Mouse (Mus musculus): ENCODE results near the gene Grm4. TPM values are rescaled to one million over a fixed set of nuclear protein-coding genes. Genes with fewer than 3 reads are reported as not detected.

The Grm4 gene
- polyA plus RNA-seq, 1 experiment from 2014 or later: not detected

- no peak overlapping the region for H3K4me3 ChIP-seq (ENCODE audit: control insufficient read depth in 1 of 2, insufficient read depth in 1 of 2, low read depth in 1 of 2, low read length in 2 of 2)
- no peak overlapping the region for H3K9ac ChIP-seq (ENCODE audit: low read length)
- WGBS: 78% methylated on average over 14 of the region's 14 CpGs
- H3K36me3 ChIP-seq (ENCODE audit: control insufficient read depth, insufficient read depth, low read length): no peaks in the 10 kb centered on the region
- H3K27me3 ChIP-seq (ENCODE audit: control insufficient read depth, insufficient read depth, low read length): peaks cover 6% of the 10 kb centered on the region; the same call in 1 of the 2 replicates
- H3K4me1 ChIP-seq (ENCODE audit: control insufficient read depth in 2 of 2, insufficient read depth in 2 of 2, low read length in 2 of 2): no peaks in the 10 kb centered on the region
- no peak overlapping the region for H3K27ac ChIP-seq (replicated peaks in 1 of 2; ENCODE audit: control insufficient read depth in 1 of 2, insufficient read depth in 1 of 2, low read depth in 2 of 2, low read length in 2 of 2)
- H3K4me2 ChIP-seq (ENCODE audit: low read length): no peak overlapping the region
- ATAC-seq (ENCODE audit: insufficient number of reproducible peaks, insufficient read depth, low FRiP score, low read depth): no peak
- H3K9me3 ChIP-seq (ENCODE audit: control insufficient read depth, low read length): no peaks in the 10 kb centered on the region
These were observed 70.0 kb downstream of the Grm4 start for GRCm38 (mm10) chr17:27451216-27451615.

DNA sequence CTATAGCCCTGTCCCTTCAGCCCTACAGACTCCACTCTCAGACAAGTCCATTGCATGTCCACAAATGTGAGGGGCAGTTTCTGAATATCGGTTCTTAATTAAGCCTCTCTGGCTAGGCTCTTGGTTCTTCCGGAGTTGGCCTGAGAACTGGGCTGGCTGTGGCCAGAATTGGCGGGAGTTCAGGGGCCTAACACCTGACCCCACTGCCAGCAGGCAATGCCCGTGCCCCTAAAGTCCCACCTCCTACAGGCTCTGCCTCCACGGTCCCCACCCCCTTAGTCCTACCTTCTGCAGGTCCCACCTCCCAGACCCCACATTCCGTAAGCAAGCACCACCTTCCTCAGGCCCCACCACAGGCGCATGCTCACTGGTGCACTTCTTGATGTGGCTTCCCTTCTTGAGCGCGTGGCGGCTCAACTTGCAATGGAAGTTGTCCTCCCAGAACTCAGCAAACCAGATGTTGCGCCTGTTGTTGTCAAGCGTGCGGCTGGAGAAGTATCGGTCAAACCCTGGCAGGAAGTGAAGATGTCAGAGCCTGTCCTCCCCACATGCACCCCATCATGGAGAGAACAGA lies 71.4 kb downstream of the Grm4 start:
- WGBS: 83% methylated on average over 14 of the region's 14 CpGs
- H3K4me2 ChIP-seq (ENCODE audit: low read length): no peak overlapping the region
- ATAC-seq (ENCODE audit: insufficient number of reproducible peaks, insufficient read depth, low FRiP score, low read depth): no peak
- no peak overlapping the region for H3K4me3 ChIP-seq (ENCODE audit: control insufficient read depth in 1 of 2, insufficient read depth in 1 of 2, low read depth in 1 of 2, low read length in 2 of 2)
- no peak overlapping the region for H3K9ac ChIP-seq (ENCODE audit: low read length)
- H3K4me1 ChIP-seq (ENCODE audit: control insufficient read depth in 2 of 2, insufficient read depth in 2 of 2, low read length in 2 of 2): peaks cover 4 to 8% of the 10 kb centered on the region in 2 experiments; a peak in 3 of 4 replicates
- peaks cover 7% of the 10 kb centered on the region; the same call in 1 of the 2 replicates for H3K27me3 ChIP-seq (ENCODE audit: control insufficient read depth, insufficient read depth, low read length)
- no peak overlapping the region for H3K27ac ChIP-seq (replicated peaks in 1 of 2; ENCODE audit: control insufficient read depth in 1 of 2, insufficient read depth in 1 of 2, low read depth in 2 of 2, low read length in 2 of 2)
- no peaks in the 10 kb centered on the region for H3K9me3 ChIP-seq (ENCODE audit: control insufficient read depth, low read length)
- H3K36me3 ChIP-seq (ENCODE audit: control insufficient read depth, insufficient read depth, low read length): no peaks in the 10 kb centered on the region

DNA sequence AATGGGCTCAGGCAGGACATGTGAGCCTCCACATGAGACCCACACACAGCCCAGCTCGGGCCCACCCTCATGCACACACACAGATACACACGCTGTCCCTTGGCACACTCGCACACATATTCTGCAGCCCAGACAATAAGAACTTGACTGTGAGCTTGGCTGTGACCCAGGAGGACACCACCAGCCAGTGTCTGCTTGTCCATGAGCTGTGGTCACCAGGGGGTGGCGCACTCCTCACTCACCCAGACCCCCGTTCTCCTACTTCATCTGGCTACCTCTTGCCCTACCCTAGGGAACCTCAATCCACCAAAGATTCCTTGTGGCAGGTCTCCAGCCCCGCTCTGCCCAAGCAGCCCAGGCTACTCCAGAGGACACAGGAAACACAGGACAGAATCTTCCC lies 72.5 kb downstream of the Grm4 start:
- WGBS: 57% methylated on average over 6 of the region's 6 CpGs
- peaks cover 7% of the 10 kb centered on the region; the same call in 1 of the 2 replicates for H3K27me3 ChIP-seq (ENCODE audit: control insufficient read depth, insufficient read depth, low read length)

GRCm38 (mm10) chr17:27445364-27446075 lies 75.7 kb downstream of the Grm4 start:
- no peaks in the 10 kb centered on the region for H3K36me3 ChIP-seq (ENCODE audit: control insufficient read depth, insufficient read depth, low read length)
- no peak overlapping the region for H3K4me3 ChIP-seq (ENCODE audit: control insufficient read depth in 1 of 2, insufficient read depth in 1 of 2, low read depth in 1 of 2, low read length in 2 of 2)
- H3K9ac ChIP-seq (ENCODE audit: low read length): no peak overlapping the region
- no peak overlapping the region for H3K4me2 ChIP-seq (ENCODE audit: low read length)
- no peaks in the 10 kb centered on the region for H3K9me3 ChIP-seq (ENCODE audit: control insufficient read depth, low read length)
- peak; percentile 56; the same call in 1 of the 2 replicates for ATAC-seq (ENCODE audit: insufficient number of reproducible peaks, insufficient read depth, low FRiP score, low read depth)
- H3K4me1 ChIP-seq (ENCODE audit: control insufficient read depth in 2 of 2, insufficient read depth in 2 of 2, low read length in 2 of 2): peaks cover 4 to 8% of the 10 kb centered on the region in 2 experiments; a peak in 3 of 4 replicates
- peaks cover 7% of the 10 kb centered on the region; the same call in 1 of the 2 replicates for H3K27me3 ChIP-seq (ENCODE audit: control insufficient read depth, insufficient read depth, low read length)
- 37% methylated on average over 17 of the region's 17 CpGs for WGBS
- no peak overlapping the region for H3K27ac ChIP-seq (replicated peaks in 1 of 2; ENCODE audit: control insufficient read depth in 1 of 2, insufficient read depth in 1 of 2, low read depth in 2 of 2, low read length in 2 of 2)

More for the DNA sequence above, 72.5 kb downstream of the Grm4 start:
- Histone ChIP-seq H3K4me2 (ENCODE audit: low read length) (no peak overlapping the region), H3K4me1 (ENCODE audit: control insufficient read depth in 2 of 2, insufficient read depth in 2 of 2, low read length in 2 of 2) (peaks cover 4 to 8% of the 10 kb centered on the region in 2 experiments; a peak in 3 of 4 replicates), H3K27ac (replicated peaks in 1 of 2; ENCODE audit: control insufficient read depth in 1 of 2, insufficient read depth in 1 of 2, low read depth in 2 of 2, low read length in 2 of 2) (no peak overlapping the region), H3K9ac (ENCODE audit: low read length) (no peak overlapping the region), H3K4me3 (ENCODE audit: control insufficient read depth in 1 of 2, insufficient read depth in 1 of 2, low read depth in 1 of 2, low read length in 2 of 2) (no peak overlapping the region), H3K36me3 (ENCODE audit: control insufficient read depth, insufficient read depth, low read length) (no peaks in the 10 kb centered on the region), H3K9me3 (ENCODE audit: control insufficient read depth, low read length) (no peaks in the 10 kb centered on the region)
- ATAC-seq (ENCODE audit: insufficient number of reproducible peaks, insufficient read depth, low FRiP score, low read depth): no peak

- no peak overlapping the region for H3K27ac ChIP-seq (replicated peaks in 1 of 2; ENCODE audit: control insufficient read depth in 1 of 2, insufficient read depth in 1 of 2, low read depth in 2 of 2, low read length in 2 of 2)
- no peak overlapping the region for H3K9ac ChIP-seq (ENCODE audit: low read length)
- no peak for ATAC-seq (ENCODE audit: insufficient number of reproducible peaks, insufficient read depth, low FRiP score, low read depth)
- H3K27me3 ChIP-seq (ENCODE audit: control insufficient read depth, insufficient read depth, low read length): peaks cover 2% of the 10 kb centered on the region; the same call in 1 of the 2 replicates
- H3K4me2 ChIP-seq (ENCODE audit: low read length): no peak overlapping the region
- 41% methylated on average over 13 of the region's 13 CpGs for WGBS
- peaks cover 4 to 8% of the 10 kb centered on the region in 2 experiments; a peak in 3 of 4 replicates for H3K4me1 ChIP-seq (ENCODE audit: control insufficient read depth in 2 of 2, insufficient read depth in 2 of 2, low read length in 2 of 2)
- H3K9me3 ChIP-seq (ENCODE audit: control insufficient read depth, low read length): no peaks in the 10 kb centered on the region
- no peak overlapping the region for H3K4me3 ChIP-seq (ENCODE audit: control insufficient read depth in 1 of 2, insufficient read depth in 1 of 2, low read depth in 1 of 2, low read length in 2 of 2)
- H3K36me3 ChIP-seq (ENCODE audit: control insufficient read depth, insufficient read depth, low read length): no peaks in the 10 kb centered on the region
These were observed 78.6 kb downstream of the Grm4 start for GRCm38 (mm10) chr17:27442538-27443113.

DNA sequence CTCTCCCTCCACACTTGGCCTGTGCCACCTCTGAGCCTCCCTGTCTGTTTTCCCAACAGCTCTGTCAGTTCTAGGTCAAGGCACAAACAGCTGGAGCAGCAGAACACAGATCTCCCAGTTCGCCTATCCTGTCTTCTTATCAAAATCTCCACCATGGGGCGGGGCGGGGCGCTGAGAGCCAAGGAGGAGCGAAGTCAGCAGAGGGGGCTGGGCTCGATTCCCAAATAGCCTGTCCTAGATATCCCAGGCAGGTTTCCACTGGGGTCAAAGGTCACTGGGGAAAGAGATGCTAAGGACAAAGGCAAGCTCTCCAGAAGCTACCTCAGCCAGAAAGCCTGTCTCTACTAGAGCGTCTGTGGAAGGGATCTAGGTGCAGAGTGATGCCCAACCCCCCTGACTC lies 79.4 kb downstream of the Grm4 start:
- ATAC-seq (ENCODE audit: insufficient number of reproducible peaks, insufficient read depth, low FRiP score, low read depth): no peak
- no peak overlapping the region for H3K9ac ChIP-seq (ENCODE audit: low read length)
- 25% methylated on average over 7 of the region's 7 CpGs for WGBS
- no peak overlapping the region for H3K4me2 ChIP-seq (ENCODE audit: low read length)
- no peaks in the 10 kb centered on the region for H3K36me3 ChIP-seq (ENCODE audit: control insufficient read depth, insufficient read depth, low read length)
- no peak overlapping the region for H3K4me3 ChIP-seq (ENCODE audit: control insufficient read depth in 1 of 2, insufficient read depth in 1 of 2, low read depth in 1 of 2, low read length in 2 of 2)
- no peak overlapping the region for H3K27ac ChIP-seq (replicated peaks in 1 of 2; ENCODE audit: control insufficient read depth in 1 of 2, insufficient read depth in 1 of 2, low read depth in 2 of 2, low read length in 2 of 2)
- H3K27me3 ChIP-seq (ENCODE audit: control insufficient read depth, insufficient read depth, low read length): peaks cover 2% of the 10 kb centered on the region; the same call in 1 of the 2 replicates
- H3K9me3 ChIP-seq (ENCODE audit: control insufficient read depth, low read length): no peaks in the 10 kb centered on the region
- H3K4me1 ChIP-seq (ENCODE audit: control insufficient read depth in 2 of 2, insufficient read depth in 2 of 2, low read length in 2 of 2): peaks cover 4 to 8% of the 10 kb centered on the region in 2 experiments; a peak in 3 of 4 replicates

- H3K9me3 ChIP-seq (ENCODE audit: control insufficient read depth, low read length): no peaks in the 10 kb centered on the region
- H3K27me3 ChIP-seq (ENCODE audit: control insufficient read depth, insufficient read depth, low read length): 0 out of 2 replicates have a peak, but pooled peaks cover under 1% of the 10 kb centered on the region
- no peak overlapping the region for H3K27ac ChIP-seq (replicated peaks in 1 of 2; ENCODE audit: control insufficient read depth in 1 of 2, insufficient read depth in 1 of 2, low read depth in 2 of 2, low read length in 2 of 2)
- no peak overlapping the region for H3K4me3 ChIP-seq (ENCODE audit: control insufficient read depth in 1 of 2, insufficient read depth in 1 of 2, low read depth in 1 of 2, low read length in 2 of 2)
- H3K36me3 ChIP-seq (ENCODE audit: control insufficient read depth, insufficient read depth, low read length): no peaks in the 10 kb centered on the region
- no peak overlapping the region for H3K4me2 ChIP-seq (ENCODE audit: low read length)
- 36% methylated on average over 13 of the region's 13 CpGs for WGBS
- ATAC-seq (ENCODE audit: insufficient number of reproducible peaks, insufficient read depth, low FRiP score, low read depth): no peak
- 0 out of 4 replicates have a peak, but pooled peaks cover 0 to 2% of the 10 kb centered on the region in 2 experiments for H3K4me1 ChIP-seq (ENCODE audit: control insufficient read depth in 2 of 2, insufficient read depth in 2 of 2, low read length in 2 of 2)
- H3K9ac ChIP-seq (ENCODE audit: low read length): no peak overlapping the region
These were observed 85.4 kb downstream of the Grm4 start for GRCm38 (mm10) chr17:27435799-27436198.

All from heart, embryonic 14.5 days (tissue).